Mouse (Mus musculus) ZHBTc4 (cell line): ENCODE measurements at regions not wholly inside any gene's neighbourhood (a gene's known extent, or its start where the extent isn't known, plus 50 kb on each side); places are given as distances from the start of the nearest gene placed in this dataset.
A peak's percentile ranks its signal among the peaks of the same experiment; 100 is the strongest.

Source experiments
- DNase-seq: peaks from one replicate; pipeline ENCODE4 v3.0.0-alpha.2; 2011; ENCODE audit warnings: low read depth, low spot score

DNA sequence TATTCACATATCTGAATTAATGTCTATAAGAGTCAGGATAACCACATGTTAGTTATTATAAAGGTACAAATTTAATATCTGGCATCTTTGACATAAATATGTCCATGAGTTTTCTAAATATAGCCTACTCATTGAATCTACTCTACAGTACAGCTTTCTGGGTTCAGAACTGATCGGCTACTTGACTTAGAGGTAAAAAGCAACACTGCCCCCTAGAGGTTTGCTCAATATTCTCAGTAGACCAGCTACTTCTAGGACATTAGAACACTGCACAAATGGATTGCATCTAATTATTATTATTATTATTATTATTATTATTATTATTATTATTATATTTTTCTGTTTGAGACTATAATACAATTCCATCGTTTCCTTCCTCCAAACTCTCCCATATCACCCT is 418.8 kb upstream of the Tpm3-rs7 start:
- peak; percentile 76 for DNase-seq

DNA sequence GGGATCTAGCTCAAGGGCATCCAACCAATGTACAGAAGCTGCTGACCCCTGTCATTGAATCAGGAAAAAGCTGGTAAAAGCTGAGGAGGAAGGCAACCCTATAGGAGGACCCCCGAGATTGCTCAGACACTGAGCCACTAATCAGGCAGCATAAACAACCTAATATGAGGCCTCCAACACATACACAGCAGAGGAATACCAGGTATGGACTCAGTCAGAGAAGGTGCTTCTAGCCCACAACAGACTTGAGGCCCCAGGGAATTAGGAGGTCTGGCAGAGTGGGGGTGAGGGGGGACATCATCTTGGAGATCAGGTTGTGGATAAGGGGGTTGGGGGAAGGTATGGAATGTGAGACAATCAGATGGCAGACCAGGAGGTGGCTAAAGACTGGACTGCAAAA is 413.2 kb upstream of the Tpm3-rs7 start:
- DNase-seq: no peak

DNA sequence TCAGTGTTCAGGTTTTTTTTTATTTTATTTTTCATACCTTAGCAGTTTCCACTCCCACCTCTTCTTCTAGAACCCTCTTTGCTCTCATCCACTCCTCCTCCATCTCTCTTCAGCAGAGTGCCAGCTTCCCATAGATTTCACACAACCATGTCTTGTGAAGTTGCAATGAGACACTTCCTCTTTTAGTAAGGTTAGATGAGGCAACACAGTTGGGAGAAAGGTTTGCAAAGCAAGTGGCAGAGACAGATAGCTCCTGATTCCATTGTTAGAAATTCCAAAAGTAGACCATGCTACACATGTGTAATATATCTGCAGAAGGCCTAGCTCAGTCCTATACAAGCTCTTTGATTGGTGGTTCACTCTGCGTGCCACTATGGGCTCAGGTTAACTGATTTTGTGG is 397.3 kb upstream of the Tpm3-rs7 start:
- DNase-seq: no peak
